Mouse (Mus musculus): ENCODE measurements around the gene Robo1. TPM values are rescaled to one million over a fixed set of nuclear protein-coding genes. Genes with fewer than 3 reads are reported as not detected.

The Robo1 gene
- polyA plus RNA-seq, 1 experiment from 2014 or later = not detected

DNA sequence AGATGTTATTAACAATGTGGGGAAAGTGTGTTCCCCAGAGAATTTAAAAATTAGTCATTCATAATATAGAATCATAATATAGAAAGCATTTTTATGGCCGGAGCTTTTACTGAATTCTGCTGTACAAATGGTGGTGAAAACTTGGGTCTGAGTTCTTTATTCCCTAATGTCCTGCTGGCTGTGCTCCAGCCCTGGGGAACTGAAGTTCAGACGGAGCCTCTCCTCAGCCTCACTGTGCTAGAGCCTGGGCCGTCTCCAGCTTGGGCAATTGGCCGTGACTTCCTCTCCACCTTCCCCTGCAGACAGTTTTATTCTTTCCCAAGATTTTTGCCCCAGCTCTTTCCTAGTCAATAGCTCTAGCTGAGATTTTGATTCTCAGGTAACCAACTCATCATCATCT, 429.0 kb downstream of the Robo1 start:
- WGBS (ENCODE audit: missing documents) = 81% methylated on average over 4 of the region's 4 CpGs

DNA sequence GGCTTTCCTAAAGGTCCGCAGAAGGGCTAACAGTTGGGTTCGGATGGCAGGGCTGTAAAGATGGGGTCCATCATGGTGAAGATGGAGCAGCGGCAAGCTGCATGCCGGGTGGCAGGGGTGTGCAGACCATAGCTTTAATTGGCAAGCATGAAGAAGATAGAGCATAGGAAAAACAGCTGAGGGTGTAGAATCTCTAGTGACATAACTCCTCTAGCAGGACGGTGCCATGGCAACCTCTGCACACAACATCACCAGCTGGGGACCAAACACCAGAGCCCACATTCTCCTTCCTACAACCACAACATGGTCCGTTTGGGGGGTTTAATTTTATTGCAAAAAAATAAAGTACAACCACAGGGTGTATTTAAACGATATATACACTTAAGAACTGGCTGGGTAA, 432.1 kb downstream of the Robo1 start:
- WGBS (ENCODE audit: missing documents) = 90% methylated on average over 7 of the region's 7 CpGs
- H3K79me2 ChIP-seq (ENCODE audit: inconsistent target) = no peaks in the 10 kb centered on the region
- no peak overlapping the region for H3K4me3 ChIP-seq (ENCODE audit: inconsistent target)
- H3K36me3 ChIP-seq (ENCODE audit: inconsistent target) = no peaks in the 10 kb centered on the region
- no peak overlapping the region for H3K27ac ChIP-seq

More for the DNA sequence above, 429.0 kb downstream of the Robo1 start:
- no peak overlapping the region for H3K4me3 ChIP-seq (ENCODE audit: inconsistent target)
- no peak overlapping the region for H3K27ac ChIP-seq
- no peaks in the 10 kb centered on the region for H3K79me2 ChIP-seq (ENCODE audit: inconsistent target)
- no peaks in the 10 kb centered on the region for H3K36me3 ChIP-seq (ENCODE audit: inconsistent target)

DNA sequence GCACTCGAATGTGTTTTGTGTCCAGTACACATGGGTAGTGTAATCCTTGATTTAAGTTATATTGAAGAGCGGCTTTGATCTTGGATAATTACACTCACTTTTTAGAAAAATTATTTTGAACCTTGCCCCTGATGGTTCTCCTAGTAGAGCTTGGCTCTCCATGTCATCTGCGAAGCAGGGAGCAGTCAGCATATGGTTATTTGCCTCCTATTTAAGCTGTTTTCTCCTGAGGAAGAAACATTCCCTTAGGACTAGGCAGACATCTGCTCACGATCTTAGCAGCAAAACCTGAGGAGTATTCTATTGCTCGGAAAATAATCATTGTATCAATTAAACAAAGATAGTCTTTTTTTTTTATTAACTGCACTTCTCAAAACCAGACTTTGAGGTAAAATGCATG, 439.6 kb downstream of the Robo1 start:
- no peaks in the 10 kb centered on the region for H3K79me2 ChIP-seq (ENCODE audit: inconsistent target)
- 91% methylated on average over 5 of the region's 5 CpGs for WGBS (ENCODE audit: missing documents)
- no peak overlapping the region for H3K27ac ChIP-seq
- no peak overlapping the region for H3K4me3 ChIP-seq (ENCODE audit: inconsistent target)
- no peaks in the 10 kb centered on the region for H3K36me3 ChIP-seq (ENCODE audit: inconsistent target)

DNA sequence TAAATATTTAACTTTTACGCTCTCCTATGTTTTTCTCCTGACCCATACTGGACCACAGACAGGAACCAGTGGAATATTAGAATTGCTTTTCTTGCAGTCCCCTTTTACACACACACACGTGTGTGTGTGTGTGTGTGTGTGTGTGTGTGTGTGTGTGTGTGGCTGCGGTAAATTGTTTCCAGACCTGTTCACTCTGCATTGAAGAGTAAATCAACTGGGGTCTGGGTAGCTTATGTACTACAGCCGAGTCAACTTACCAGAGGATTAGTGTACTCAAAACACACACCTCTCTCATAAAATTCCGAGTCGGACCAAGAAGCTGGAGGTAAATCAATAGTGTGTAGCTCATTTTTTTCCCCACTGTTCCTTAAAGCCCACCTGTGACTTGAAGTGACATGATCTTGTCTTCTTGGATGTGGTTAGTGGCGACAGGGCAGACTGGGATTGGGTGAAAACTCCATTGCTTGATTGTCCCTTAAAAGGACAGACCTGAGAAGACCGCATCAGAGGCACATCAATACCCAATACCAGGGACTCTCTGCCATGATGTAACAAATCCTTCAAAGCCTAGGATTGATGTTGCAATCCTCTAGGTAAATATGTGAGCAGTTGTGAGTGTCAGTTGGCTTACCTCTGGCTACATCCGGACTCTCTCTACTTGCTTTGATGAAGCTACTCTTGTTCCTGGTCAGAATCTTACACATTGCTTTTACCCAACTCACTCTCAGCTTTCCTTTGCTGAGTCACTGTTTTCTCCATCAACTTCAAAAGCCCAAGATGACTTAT, 457.2 kb downstream of the Robo1 start:
- Histone ChIP-seq H3K36me3 (ENCODE audit: inconsistent target) (no peaks in the 10 kb centered on the region), H3K27ac (no peak overlapping the region), H3K4me3 (ENCODE audit: inconsistent target) (no peak overlapping the region), H3K79me2 (ENCODE audit: inconsistent target) (no peaks in the 10 kb centered on the region)
- WGBS (ENCODE audit: missing documents) = 88% methylated on average over 9 of the region's 9 CpGs

DNA sequence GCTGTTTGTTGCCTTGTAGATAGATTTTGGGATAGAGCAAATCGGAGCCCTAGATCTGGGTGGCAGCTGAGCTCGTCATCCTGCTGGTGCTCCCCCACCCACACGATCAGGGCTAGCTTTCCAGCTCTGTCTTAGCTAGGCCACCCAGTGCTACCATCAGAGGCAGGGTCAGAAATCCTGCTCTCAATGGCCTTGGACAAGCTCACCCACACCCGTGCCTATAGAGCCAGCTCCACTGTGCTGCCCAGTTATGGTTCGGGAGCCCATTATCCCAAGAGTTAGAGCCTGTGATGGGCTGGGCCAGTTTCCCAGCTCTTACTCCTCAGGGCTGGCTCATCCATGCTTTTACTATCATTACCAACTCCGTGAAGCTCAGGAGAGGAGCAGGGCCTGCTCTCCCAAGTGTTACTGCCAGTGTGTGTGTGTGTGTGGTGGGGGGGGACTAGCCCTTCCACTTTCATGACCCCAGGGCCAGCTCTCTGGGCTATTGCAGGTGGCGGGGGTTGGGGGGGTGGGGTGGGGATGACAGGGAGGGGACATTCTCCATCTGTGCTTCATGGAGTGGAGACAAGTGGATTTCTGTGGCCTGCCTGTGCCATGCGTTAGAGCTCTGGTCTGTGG, 461.2 kb downstream of the Robo1 start:
- 93% methylated on average over 8 of the region's 8 CpGs for WGBS (ENCODE audit: missing documents)
- Histone ChIP-seq H3K36me3 (ENCODE audit: inconsistent target) (no peaks in the 10 kb centered on the region), H3K4me3 (ENCODE audit: inconsistent target) (no peak overlapping the region), H3K27ac (no peak overlapping the region), H3K79me2 (ENCODE audit: inconsistent target) (no peaks in the 10 kb centered on the region)

DNA sequence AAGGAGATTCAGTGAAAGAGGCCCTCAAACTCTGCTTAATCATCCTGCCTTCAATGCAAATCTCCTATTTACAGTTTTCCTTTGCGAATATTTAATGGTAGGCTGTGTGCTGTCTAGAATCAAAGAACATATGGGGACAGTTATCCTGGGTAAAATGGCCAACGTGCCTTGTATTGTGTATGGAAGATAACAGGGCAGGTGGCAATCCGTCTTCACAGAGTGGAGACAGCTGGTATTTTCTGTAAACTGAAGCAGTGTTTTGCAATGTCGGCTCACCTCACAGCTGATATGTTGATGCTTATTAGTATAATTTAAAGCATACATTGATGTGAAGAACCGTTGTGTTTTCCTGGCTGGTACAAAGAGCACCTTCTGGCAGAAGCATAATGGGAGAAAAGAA, 464.2 kb downstream of the Robo1 start:
- Histone ChIP-seq H3K36me3 (ENCODE audit: inconsistent target) (no peaks in the 10 kb centered on the region), H3K79me2 (ENCODE audit: inconsistent target) (no peaks in the 10 kb centered on the region), H3K4me3 (ENCODE audit: inconsistent target) (no peak overlapping the region), H3K27ac (no peak overlapping the region)
- WGBS (ENCODE audit: missing documents) = 81% methylated on average over 5 of the region's 5 CpGs

DNA sequence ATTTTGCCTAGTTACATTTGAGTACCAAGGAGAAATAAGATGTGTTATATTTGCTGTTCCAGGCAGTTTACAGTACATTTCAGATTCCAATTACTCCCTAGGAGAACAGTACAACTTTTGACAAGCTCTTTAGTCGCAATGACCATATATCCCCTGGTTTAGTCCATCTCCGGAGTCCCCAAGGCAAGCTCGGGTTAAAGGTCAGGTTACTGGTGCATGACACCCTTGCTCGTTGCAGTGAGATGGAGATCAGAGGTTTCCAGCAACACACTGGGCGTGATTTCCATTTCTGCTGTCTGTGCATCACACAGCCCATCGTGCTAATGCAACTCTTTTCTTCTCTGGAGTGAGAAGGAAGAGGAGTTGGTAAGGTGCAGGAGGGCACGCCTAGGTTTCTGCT, 464.9 kb downstream of the Robo1 start:
- no peak overlapping the region for H3K4me3 ChIP-seq (ENCODE audit: inconsistent target)
- no peak overlapping the region for H3K27ac ChIP-seq
- WGBS (ENCODE audit: missing documents) = 81% methylated on average over 7 of the region's 7 CpGs
- no peaks in the 10 kb centered on the region for H3K36me3 ChIP-seq (ENCODE audit: inconsistent target)
- no peaks in the 10 kb centered on the region for H3K79me2 ChIP-seq (ENCODE audit: inconsistent target)

DNA sequence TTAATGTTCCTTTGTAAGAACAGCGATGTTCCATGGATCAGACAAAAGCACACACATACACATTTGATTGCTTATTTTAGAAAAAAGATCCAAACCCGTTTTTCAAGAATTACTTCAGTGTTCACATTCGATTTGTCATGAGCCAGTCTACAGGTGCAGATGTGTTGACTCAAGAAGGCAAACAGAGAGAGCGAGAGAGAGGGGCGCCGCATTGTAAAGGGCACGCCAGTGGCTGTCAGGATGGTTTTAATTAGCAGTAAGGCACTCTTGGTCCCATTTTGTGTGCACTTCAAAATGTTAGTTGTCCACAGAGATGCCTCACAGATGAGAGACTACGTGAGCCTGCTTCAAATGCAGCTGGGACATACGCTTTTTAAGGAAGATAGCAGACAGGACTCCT, 470.4 kb downstream of the Robo1 start:
- WGBS (ENCODE audit: missing documents) = 87% methylated on average over 9 of the region's 9 CpGs
- no peaks in the 10 kb centered on the region for H3K79me2 ChIP-seq (ENCODE audit: inconsistent target)
- no peaks in the 10 kb centered on the region for H3K36me3 ChIP-seq (ENCODE audit: inconsistent target)
- H3K4me3 ChIP-seq (ENCODE audit: inconsistent target) = no peak overlapping the region
- H3K27ac ChIP-seq = no peak overlapping the region

DNA sequence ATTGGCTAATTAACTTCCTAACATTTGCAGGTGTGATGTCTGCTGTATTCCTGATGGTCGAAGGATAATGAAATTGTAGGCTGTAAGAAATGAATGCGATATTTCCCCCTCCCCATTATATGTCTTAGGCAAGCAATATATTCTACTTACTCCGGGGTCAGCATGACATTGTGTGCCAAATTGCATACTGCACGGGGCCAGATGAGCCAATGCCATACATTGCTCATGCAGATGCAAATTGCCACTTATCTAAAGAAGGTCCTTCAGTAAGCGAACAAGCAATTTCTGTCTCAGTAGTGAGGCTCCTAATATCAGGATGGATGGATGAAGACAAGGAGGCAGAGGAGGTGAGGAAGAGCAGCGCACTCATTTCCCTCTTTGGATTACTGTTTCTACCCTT, 474.1 kb downstream of the Robo1 start:
- WGBS (ENCODE audit: missing documents) = 86% methylated on average over 6 of the region's 6 CpGs
- H3K36me3 ChIP-seq (ENCODE audit: inconsistent target) = no peaks in the 10 kb centered on the region
- no peaks in the 10 kb centered on the region for H3K79me2 ChIP-seq (ENCODE audit: inconsistent target)
- no peak overlapping the region for H3K4me3 ChIP-seq (ENCODE audit: inconsistent target)
- no peak overlapping the region for H3K27ac ChIP-seq

DNA sequence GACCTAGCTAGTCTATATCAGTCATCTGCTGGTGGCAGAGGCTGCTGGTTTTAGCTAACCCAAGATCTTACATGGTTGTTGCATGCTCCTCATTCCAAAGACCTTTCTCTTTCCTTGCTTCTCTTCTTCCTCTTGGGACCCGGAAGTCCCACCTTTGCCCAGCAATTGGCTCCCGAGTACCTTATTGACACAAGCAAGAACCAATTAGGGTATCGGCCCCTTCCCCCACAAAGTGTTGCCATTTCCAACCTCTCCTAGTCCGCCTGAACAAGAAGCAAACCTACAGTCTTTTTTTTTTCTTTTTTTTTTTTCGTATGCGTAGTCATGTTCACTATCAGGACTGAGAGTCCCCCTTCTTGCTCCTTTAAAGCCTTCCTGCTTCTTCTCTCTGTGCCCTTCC, 478.0 kb downstream of the Robo1 start:
- 91% methylated on average over 5 of the region's 6 CpGs for WGBS (ENCODE audit: missing documents)
- Histone ChIP-seq H3K36me3 (ENCODE audit: inconsistent target) (no peaks in the 10 kb centered on the region), H3K27ac (no peak overlapping the region), H3K79me2 (ENCODE audit: inconsistent target) (no peaks in the 10 kb centered on the region), H3K4me3 (ENCODE audit: inconsistent target) (no peak overlapping the region)

DNA sequence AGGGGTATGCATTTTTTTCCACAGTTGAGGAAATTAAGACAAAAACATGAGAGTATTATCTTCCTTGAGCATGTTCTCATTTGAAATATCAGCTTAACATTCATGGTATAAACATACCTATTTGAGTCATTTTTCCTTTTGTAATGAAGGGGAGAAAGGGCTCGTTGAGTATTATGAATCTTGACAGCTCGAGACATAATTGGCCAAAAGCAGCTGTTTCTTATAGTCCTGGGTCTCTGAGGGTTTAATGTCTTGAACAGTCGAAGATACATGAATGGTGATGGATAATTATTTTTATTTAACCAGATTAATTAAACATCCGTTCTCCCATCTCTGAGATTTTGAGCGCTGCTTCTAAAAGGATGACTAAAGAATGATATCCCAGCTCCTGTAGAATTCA, 478.5 kb downstream of the Robo1 start:
- Histone ChIP-seq H3K79me2 (ENCODE audit: inconsistent target) (no peaks in the 10 kb centered on the region), H3K36me3 (ENCODE audit: inconsistent target) (no peaks in the 10 kb centered on the region), H3K4me3 (ENCODE audit: inconsistent target) (no peak overlapping the region), H3K27ac (no peak overlapping the region)
- 91% methylated on average over 5 of the region's 5 CpGs for WGBS (ENCODE audit: missing documents)

DNA sequence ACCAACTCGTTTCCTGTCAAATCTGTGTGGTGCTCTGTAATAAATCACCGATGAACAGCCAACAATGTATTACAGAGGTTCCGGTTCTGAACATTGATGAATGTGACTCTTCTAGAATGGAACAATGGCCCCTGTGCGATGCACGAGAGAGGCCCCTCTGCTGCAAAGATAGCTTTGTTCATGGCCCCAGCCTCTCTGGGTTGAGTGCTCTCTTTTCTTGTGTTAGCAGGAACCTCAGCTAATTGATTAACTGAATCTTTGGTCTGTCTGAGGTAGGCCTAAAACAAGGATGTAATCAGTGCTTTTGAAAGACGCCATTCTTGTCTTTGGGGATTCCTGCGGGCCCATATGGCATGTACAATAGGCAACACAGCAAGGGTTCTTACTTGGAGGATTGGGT, 479.9 kb downstream of the Robo1 start:
- WGBS (ENCODE audit: missing documents) = 32% methylated on average over 7 of the region's 7 CpGs
- no peaks in the 10 kb centered on the region for H3K36me3 ChIP-seq (ENCODE audit: inconsistent target)
- no peak overlapping the region for H3K4me3 ChIP-seq (ENCODE audit: inconsistent target)
- no peak overlapping the region for H3K27ac ChIP-seq
- no peaks in the 10 kb centered on the region for H3K79me2 ChIP-seq (ENCODE audit: inconsistent target)

DNA sequence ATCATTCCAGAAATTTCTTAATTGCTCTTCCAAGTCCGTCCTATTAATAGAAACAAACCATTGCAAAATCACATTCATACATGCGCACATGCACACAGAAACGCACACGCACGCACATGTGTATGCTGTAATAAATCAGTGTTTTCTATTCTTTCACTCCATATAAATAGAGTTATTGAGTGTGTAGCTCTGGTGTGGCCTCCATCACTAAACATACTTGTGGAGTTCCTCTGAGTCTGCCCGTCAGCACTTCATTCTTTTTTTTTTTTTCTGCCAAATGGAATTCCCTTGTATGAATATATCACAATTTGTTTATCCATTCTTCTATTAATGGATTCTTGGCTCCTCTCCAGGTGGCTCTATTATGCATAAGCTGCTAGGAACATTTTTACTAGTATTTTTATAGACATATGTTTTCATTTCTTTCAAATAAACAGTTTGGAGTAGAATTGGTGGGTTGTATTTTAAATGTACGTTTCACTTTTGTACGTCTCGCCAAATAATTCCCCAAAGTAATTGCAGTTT, 483.1 kb downstream of the Robo1 start:
- no peaks in the 10 kb centered on the region for H3K79me2 ChIP-seq (ENCODE audit: inconsistent target)
- no peaks in the 10 kb centered on the region for H3K36me3 ChIP-seq (ENCODE audit: inconsistent target)
- no peak overlapping the region for H3K27ac ChIP-seq
- H3K4me3 ChIP-seq (ENCODE audit: inconsistent target) = no peak overlapping the region
- 94% methylated on average over 9 of the region's 9 CpGs for WGBS (ENCODE audit: missing documents)

DNA sequence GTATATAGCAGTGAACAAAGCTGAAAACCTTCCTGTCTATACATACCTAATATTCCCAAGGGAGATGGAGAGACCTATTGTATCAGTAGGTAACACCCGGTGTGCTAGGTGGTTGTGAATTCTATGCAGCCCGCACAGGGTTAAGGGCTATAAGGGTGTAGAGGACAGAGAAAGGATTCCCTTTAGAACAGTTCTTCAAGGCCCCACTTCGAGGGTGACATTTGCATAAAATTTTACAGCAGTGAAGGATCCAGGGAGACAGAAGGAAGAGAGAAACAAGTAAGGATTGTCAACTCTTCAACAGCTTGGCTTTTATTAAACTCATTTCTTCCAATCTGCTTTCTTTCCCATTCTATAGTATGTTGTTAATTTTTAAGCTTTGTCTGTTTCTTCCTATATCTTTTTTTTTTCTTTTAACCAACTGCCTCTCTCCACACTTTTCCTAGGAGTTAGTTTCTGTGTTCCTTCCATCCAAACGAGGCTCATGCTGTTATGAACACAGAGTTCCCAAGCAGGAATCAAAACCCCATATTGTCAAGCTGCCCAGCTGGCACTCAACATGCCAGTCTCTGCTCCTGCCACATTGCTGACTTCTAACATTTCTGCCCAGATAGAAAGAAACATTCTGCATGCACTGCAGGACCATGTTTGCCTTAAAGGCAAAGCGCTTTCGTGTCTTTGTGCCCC, 486.7 kb downstream of the Robo1 start:
- WGBS (ENCODE audit: missing documents) = 83% methylated on average over 6 of the region's 6 CpGs
- no peak overlapping the region for H3K4me3 ChIP-seq (ENCODE audit: inconsistent target)
- H3K36me3 ChIP-seq (ENCODE audit: inconsistent target) = no peaks in the 10 kb centered on the region
- H3K27ac ChIP-seq = no peak overlapping the region
- no peaks in the 10 kb centered on the region for H3K79me2 ChIP-seq (ENCODE audit: inconsistent target)

DNA sequence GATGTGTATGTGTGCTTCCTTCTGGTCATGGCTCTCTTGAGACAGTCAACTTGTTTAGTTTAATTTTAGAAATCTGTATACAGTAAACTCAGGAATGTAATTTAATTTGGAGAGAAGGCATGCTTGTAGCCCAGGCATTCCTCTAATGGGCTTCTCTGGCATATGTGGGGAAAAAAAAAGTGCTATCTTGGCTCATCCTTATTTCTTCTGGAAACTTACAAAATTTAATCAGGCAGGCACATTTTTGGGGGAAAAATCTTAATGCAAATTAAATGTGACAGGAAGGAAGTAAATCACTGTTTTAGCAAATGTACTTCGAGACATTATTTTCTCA, 487.2 kb downstream of the Robo1 start:
- Histone ChIP-seq H3K4me3 (ENCODE audit: inconsistent target) (no peak overlapping the region), H3K27ac (no peak overlapping the region), H3K79me2 (ENCODE audit: inconsistent target) (no peaks in the 10 kb centered on the region), H3K36me3 (ENCODE audit: inconsistent target) (no peaks in the 10 kb centered on the region)
- WGBS (ENCODE audit: missing documents) = 53% methylated on average over 1 of the region's 1 CpGs

Data from macrophage (primary cell).